In genomic region chr8:88266170-88266800, GRCm38 (mm10) we compare ENCODE assay signal across 8 mouse cellular contexts. TPM values are rescaled to one million over a fixed set of nuclear protein-coding genes. Genes with fewer than 3 reads are reported as not detected.
DNase-seq lines count a peak whose midpoint lies in the region; ATAC-seq and TF ChIP-seq lines count a peak whose summit lies in the region.

No protein-coding gene starts in this region.

- H3K27me3 ChIP-seq in hindbrain, embryonic 11.5 days (ENCODE audit: control insufficient read depth, insufficient read depth, low read length) = no peaks in the 10 kb centered on the region
- peaks cover 10% of the 10 kb centered on the region for H3K27me3 ChIP-seq in hindbrain, embryonic 13.5 days
- 0 out of 2 replicates have a peak, but pooled peaks cover 2% of the 10 kb centered on the region for H3K27me3 ChIP-seq in embryonic facial prominence, embryonic 13.5 days
- H3K27me3 ChIP-seq in midbrain, postnatal 0 days (ENCODE audit: insufficient read depth, low read length) = no peaks in the 10 kb centered on the region
- no peaks in the 10 kb centered on the region for H3K27me3 ChIP-seq in splenic B cell, adult 2 months (ENCODE audit: control insufficient read depth, insufficient read depth, low read length, poor library complexity, severe bottlenecking)

- 60% methylated on average over 10 of the region's 10 CpGs for WGBS in hindbrain, embryonic 11.5 days
- 56% methylated on average over 10 of the region's 10 CpGs for WGBS in hindbrain, embryonic 13.5 days
- WGBS in embryonic facial prominence, embryonic 13.5 days = 45% methylated on average over 10 of the region's 10 CpGs
- WGBS in midbrain, postnatal 0 days = 55% methylated on average over 10 of the region's 10 CpGs

- no peak overlapping the region for H3K4me2 ChIP-seq in hindbrain, embryonic 11.5 days (replicated peaks; ENCODE audit: low read depth, low read length)
- H3K4me2 ChIP-seq in hindbrain, embryonic 13.5 days = no peak overlapping the region
- H3K4me2 ChIP-seq in embryonic facial prominence, embryonic 13.5 days = no peak overlapping the region
- H3K4me2 ChIP-seq in midbrain, postnatal 0 days (ENCODE audit: low read depth, low read length, poor library complexity, severe bottlenecking) = no peak overlapping the region

- no peak for ATAC-seq in hindbrain, embryonic 11.5 days (ENCODE audit: low FRiP score)
- no peak for ATAC-seq in hindbrain, embryonic 13.5 days (ENCODE audit: low FRiP score)
- ATAC-seq in embryonic facial prominence, embryonic 13.5 days (ENCODE audit: insufficient number of reproducible peaks, insufficient read depth, low FRiP score, low TSS enrichment, low read depth) = no peak
- ATAC-seq in midbrain, postnatal 0 days (ENCODE audit: low FRiP score) = no peak

- no peak overlapping the region for H3K4me3 ChIP-seq in hindbrain, embryonic 11.5 days (ENCODE audit: low read depth, low read length)
- no peak overlapping the region for H3K4me3 ChIP-seq in hindbrain, embryonic 13.5 days
- no peak overlapping the region for H3K4me3 ChIP-seq in embryonic facial prominence, embryonic 13.5 days
- H3K4me3 ChIP-seq in midbrain, postnatal 0 days (ENCODE audit: low read depth, low read length) = no peak overlapping the region

- no peaks in the 10 kb centered on the region for H3K4me1 ChIP-seq in hindbrain, embryonic 11.5 days (replicated peaks; ENCODE audit: control insufficient read depth, insufficient read depth, low read length)
- no peaks in the 10 kb centered on the region for H3K4me1 ChIP-seq in hindbrain, embryonic 13.5 days (replicated peaks)
- H3K4me1 ChIP-seq in embryonic facial prominence, embryonic 13.5 days = peaks cover 11% of the 10 kb centered on the region
- H3K4me1 ChIP-seq in midbrain, postnatal 0 days (ENCODE audit: insufficient read depth, low read length) = no peaks in the 10 kb centered on the region

- peak; percentile 88 for DNase-seq in hindbrain, embryonic 11.5 days (ENCODE audit: low spot score)
- DNase-seq in adrenal gland, postnatal 25 days = peak; percentile 81
- peak; percentile 91 for DNase-seq in heart, postnatal 4 days
- DNase-seq in left cerebral cortex, adult 9 months (ENCODE audit: low spot score in 2 of 2) = peak; percentile 23 to 86
- peak; percentile 66 for DNase-seq in midbrain, postnatal 0 days (ENCODE audit: low spot score)
- DNase-seq in splenic B cell, adult 2 months (ENCODE audit: low read depth, low spot score) = peak; percentile 86

- H3K9me3 ChIP-seq in hindbrain, embryonic 11.5 days (ENCODE audit: control insufficient read depth, low read length) = no peaks in the 10 kb centered on the region
- no peaks in the 10 kb centered on the region for H3K9me3 ChIP-seq in hindbrain, embryonic 13.5 days
- H3K9me3 ChIP-seq in embryonic facial prominence, embryonic 13.5 days = no peaks in the 10 kb centered on the region; the same call in 1 of the 2 replicates
- no peaks in the 10 kb centered on the region for H3K9me3 ChIP-seq in midbrain, postnatal 0 days (ENCODE audit: low read length)

- no peak overlapping the region for H3K9ac ChIP-seq in hindbrain, embryonic 11.5 days (ENCODE audit: low read depth, low read length)
- no peak overlapping the region for H3K9ac ChIP-seq in hindbrain, embryonic 13.5 days
- H3K9ac ChIP-seq in embryonic facial prominence, embryonic 13.5 days = no peak overlapping the region
- H3K9ac ChIP-seq in midbrain, postnatal 0 days (replicated peaks; ENCODE audit: low read length, poor library complexity, severe bottlenecking) = no peak overlapping the region

- H3K36me3 ChIP-seq in hindbrain, embryonic 11.5 days (ENCODE audit: control insufficient read depth, insufficient read depth, low read length) = no peaks in the 10 kb centered on the region
- H3K36me3 ChIP-seq in hindbrain, embryonic 13.5 days = no peaks in the 10 kb centered on the region
- H3K36me3 ChIP-seq in embryonic facial prominence, embryonic 13.5 days = no peaks in the 10 kb centered on the region
- no peaks in the 10 kb centered on the region for H3K36me3 ChIP-seq in midbrain, postnatal 0 days (ENCODE audit: insufficient read depth, low read length)
- H3K36me3 ChIP-seq in splenic B cell, adult 2 months (ENCODE audit: control insufficient read depth, insufficient read depth, low read length, poor library complexity, severe bottlenecking) = no peaks in the 10 kb centered on the region

- no peak overlapping the region for H3K27ac ChIP-seq in hindbrain, embryonic 11.5 days (ENCODE audit: low read depth, low read length)
- no peak overlapping the region for H3K27ac ChIP-seq in hindbrain, embryonic 13.5 days
- H3K27ac ChIP-seq in embryonic facial prominence, embryonic 13.5 days = peak overlapping the region; percentile 52; the same call in 1 of the 2 replicates
- no peak overlapping the region for H3K27ac ChIP-seq in midbrain, postnatal 0 days (ENCODE audit: low read depth, low read length)

- peak; percentile 92 for TF ChIP-seq CTCF in midbrain, postnatal 0 days (IDR thresholded peaks at IDR 0.05)

RNA-seq across cellular contexts. Expression of gene Adcy7, which starts 5.9 kb away (rescaled TPM):
- polyA plus RNA-seq in hindbrain, embryonic 11.5 days (2014; fragmentation: Nextera tagmentation; extraction: Ambion mirVana) = 1.7 and 2.5 TPM in 2 replicates
- polyA plus RNA-seq in hindbrain, embryonic 13.5 days (2015; fragmentation: Nextera tagmentation; extraction: Ambion mirVana) = 2.3 and 2.7 TPM in 2 replicates
- 5.4 and 8.4 TPM in 2 replicates for total RNA-seq in adrenal gland, postnatal 25 days (2021)
- polyA plus RNA-seq in embryonic facial prominence, embryonic 13.5 days (2015; fragmentation: Nextera tagmentation; extraction: Ambion mirVana) = 6.6 and 7.3 TPM in 2 replicates
- 1 to 10 TPM; 4.0 to 5.4 TPM for total RNA-seq in heart, postnatal 4 days (2021)
- 21.4 and 23.3 TPM in 2 replicates for total RNA-seq in midbrain, postnatal 0 days (2014; rRNA removed)
- polyA plus RNA-seq in midbrain, postnatal 0 days (2015; fragmentation: Nextera tagmentation; extraction: Ambion mirVana) = 11.1 and 11.9 TPM in 2 replicates
